Mouse (Mus musculus): ENCODE measurements around the gene Gm26938. TPM values are rescaled to one million over a fixed set of nuclear protein-coding genes. Genes with fewer than 3 reads are reported as not detected.

The Gm26938 gene
- polyA plus RNA-seq, 1 experiment from 2014 or later: not detected

- H3K4me2 ChIP-seq (replicated peaks): peak within 1 kb of the TSS; percentile 99
- peak within 1 kb of the TSS; percentile 77 for H3K9ac ChIP-seq
- ATAC-seq (ENCODE audit: low FRiP score, low read depth): peak; percentile 88
- no peak within 1 kb of the TSS for H3K27ac ChIP-seq
- H3K4me1 ChIP-seq: peaks cover 41% of the 10 kb centered on the region
- H3K27me3 ChIP-seq: peaks cover 6% of the 10 kb centered on the region; the same call in 1 of the 2 replicates
- H3K36me3 ChIP-seq: no peaks in the 10 kb centered on the region
- WGBS: under 1% methylated on average over 92 of the region's 92 CpGs
- no peaks in the 10 kb centered on the region for H3K9me3 ChIP-seq
- peak within 1 kb of the TSS; percentile 79 for H3K4me3 ChIP-seq
Observed at GRCm38 (mm10) chr5:139791227-139792158, 34.7 kb downstream of the Gm26938 start, which contains the start of gene Mafk. TSS of gene Mafk (plus strand) at chr5:139791513.

GRCm38 (mm10) chr5:139789466-139789865 is 36.7 kb downstream of the Gm26938 start:
- Histone ChIP-seq H3K9me3 (no peaks in the 10 kb centered on the region), H3K4me2 (replicated peaks) (no peak overlapping the region), H3K36me3 (no peaks in the 10 kb centered on the region), H3K4me3 (no peak overlapping the region), H3K9ac (no peak overlapping the region), H3K27ac (no peak overlapping the region), H3K4me1 (peaks cover 27% of the 10 kb centered on the region), H3K27me3 (peaks cover 6% of the 10 kb centered on the region; the same call in 1 of the 2 replicates)
- WGBS: 54% methylated on average over 4 of the region's 4 CpGs
- ATAC-seq (ENCODE audit: low FRiP score, low read depth): no peak

GRCm38 (mm10) chr5:139781406-139781805 is 44.8 kb downstream of the Gm26938 start:
- no peaks in the 10 kb centered on the region for H3K9me3 ChIP-seq
- no peak overlapping the region for H3K9ac ChIP-seq
- H3K4me1 ChIP-seq: no peaks in the 10 kb centered on the region
- no peak overlapping the region for H3K4me3 ChIP-seq
- H3K36me3 ChIP-seq: no peaks in the 10 kb centered on the region
- no peak overlapping the region for H3K27ac ChIP-seq
- no peaks in the 10 kb centered on the region for H3K27me3 ChIP-seq
- no peak for ATAC-seq (ENCODE audit: low FRiP score, low read depth)
- no peak overlapping the region for H3K4me2 ChIP-seq (replicated peaks)
- 81% methylated on average over 8 of the region's 8 CpGs for WGBS

- WGBS: 78% methylated on average over 5 of the region's 5 CpGs
- no peak overlapping the region for H3K4me3 ChIP-seq
- H3K27ac ChIP-seq: no peak overlapping the region
Observed at GRCm38 (mm10) chr5:139776966-139777365, 49.2 kb downstream of the Gm26938 start.

GRCm38 (mm10) chr5:139775216-139775926 is 50.8 kb downstream of the Gm26938 start, which contains the start of gene Ints1:
TSS of gene Ints1 (minus strand) at chr5:139775674.
- Histone ChIP-seq H3K4me1 (peaks cover 13% of the 10 kb centered on the region), H3K9me3 (no peaks in the 10 kb centered on the region), H3K27me3 (no peaks in the 10 kb centered on the region), H3K36me3 (peaks cover 37% of the 10 kb centered on the region), H3K27ac (no peak within 1 kb of the TSS), H3K4me2 (replicated peaks) (peak within 1 kb of the TSS; percentile 90), H3K4me3 (peak within 1 kb of the TSS; percentile 100), H3K9ac (peak within 1 kb of the TSS; percentile 94)
- under 1% methylated on average over 55 of the region's 55 CpGs for WGBS
- ATAC-seq (ENCODE audit: low FRiP score, low read depth): peak; percentile 88

More at GRCm38 (mm10) chr5:139776966-139777365, 49.2 kb downstream of the Gm26938 start:
- H3K36me3 ChIP-seq: peaks cover 21% of the 10 kb centered on the region
- H3K27me3 ChIP-seq: no peaks in the 10 kb centered on the region
- no peak overlapping the region for H3K9ac ChIP-seq
- ATAC-seq (ENCODE audit: low FRiP score, low read depth): no peak
- no peaks in the 10 kb centered on the region for H3K9me3 ChIP-seq
- no peak overlapping the region for H3K4me2 ChIP-seq (replicated peaks)
- peaks cover 13% of the 10 kb centered on the region for H3K4me1 ChIP-seq

GRCm38 (mm10) chr5:139768216-139768615 is 58.0 kb downstream of the Gm26938 start:
- 90% methylated on average over 8 of the region's 8 CpGs for WGBS
- peaks cover 100% of the 10 kb centered on the region for H3K36me3 ChIP-seq
- H3K4me3 ChIP-seq: no peak overlapping the region
- H3K9me3 ChIP-seq: no peaks in the 10 kb centered on the region
- H3K9ac ChIP-seq: no peak overlapping the region
- H3K27ac ChIP-seq: no peak overlapping the region
- H3K4me1 ChIP-seq: no peaks in the 10 kb centered on the region
- H3K27me3 ChIP-seq: no peaks in the 10 kb centered on the region
- no peak for ATAC-seq (ENCODE audit: low FRiP score, low read depth)
- no peak overlapping the region for H3K4me2 ChIP-seq (replicated peaks)

- Histone ChIP-seq H3K9me3 (no peaks in the 10 kb centered on the region), H3K9ac (no peak overlapping the region), H3K4me3 (no peak overlapping the region), H3K4me2 (replicated peaks) (no peak overlapping the region), H3K27me3 (no peaks in the 10 kb centered on the region), H3K27ac (no peak overlapping the region), H3K4me1 (no peaks in the 10 kb centered on the region), H3K36me3 (peaks cover 100% of the 10 kb centered on the region)
- WGBS: 79% methylated on average over 11 of the region's 11 CpGs
- no peak for ATAC-seq (ENCODE audit: low FRiP score, low read depth)
Observed at GRCm38 (mm10) chr5:139764296-139764695, 61.9 kb downstream of the Gm26938 start.

GRCm38 (mm10) chr5:139758096-139758495 is 68.1 kb downstream of the Gm26938 start:
- Histone ChIP-seq H3K4me1 (no peaks in the 10 kb centered on the region), H3K27me3 (no peaks in the 10 kb centered on the region), H3K36me3 (peaks cover 97% of the 10 kb centered on the region), H3K27ac (no peak overlapping the region), H3K4me3 (no peak overlapping the region), H3K9ac (no peak overlapping the region), H3K4me2 (replicated peaks) (no peak overlapping the region), H3K9me3 (no peaks in the 10 kb centered on the region)
- 89% methylated on average over 16 of the region's 16 CpGs for WGBS
- ATAC-seq (ENCODE audit: low FRiP score, low read depth): no peak

Small RNAs within 50 kb of the gene (microRNA-seq; reads per million reads assigned to microRNA genes)
- gene Mir7037: not detected

Other genes starting within 250 kb of the Gm26938 start
- gene Micall2, start 90.1 kb downstream of the Gm26938 start, polyA plus RNA-seq (2015; fragmentation: Nextera tagmentation; extraction: Ambion mirVana): 5.4 and 5.9 TPM in 2 replicates
- gene Ints1, start 50.7 kb downstream of the Gm26938 start, polyA plus RNA-seq (2015; fragmentation: Nextera tagmentation; extraction: Ambion mirVana): 25.2 and 29.2 TPM in 2 replicates
- gene Mafk, start 34.9 kb downstream of the Gm26938 start, polyA plus RNA-seq (2015; fragmentation: Nextera tagmentation; extraction: Ambion mirVana): 7.3 and 8.6 TPM in 2 replicates
- gene Tmem184a, start 6.5 kb downstream of the Gm26938 start, polyA plus RNA-seq (2015; fragmentation: Nextera tagmentation; extraction: Ambion mirVana): 1.8 and 2.0 TPM in 2 replicates
- 68.3 and 80.7 TPM in 2 replicates for gene Psmg3, start 478 bp upstream of the Gm26938 start, polyA plus RNA-seq (2015; fragmentation: Nextera tagmentation; extraction: Ambion mirVana)
- gene Elfn1, start 81.5 kb upstream of the Gm26938 start, polyA plus RNA-seq (2015; fragmentation: Nextera tagmentation; extraction: Ambion mirVana): 0.29 and 0.43 TPM in 2 replicates